Mouse (Mus musculus): ENCODE results near the gene Psip1. TPM values are rescaled to one million over a fixed set of nuclear protein-coding genes. Genes with fewer than 3 reads are reported as not detected.
A peak's percentile ranks its signal among the peaks of the same experiment; 100 is the strongest.

The Psip1 gene
- total and polyA plus RNA-seq, 2 experiments = 4.4 to 16.0 TPM

DNA sequence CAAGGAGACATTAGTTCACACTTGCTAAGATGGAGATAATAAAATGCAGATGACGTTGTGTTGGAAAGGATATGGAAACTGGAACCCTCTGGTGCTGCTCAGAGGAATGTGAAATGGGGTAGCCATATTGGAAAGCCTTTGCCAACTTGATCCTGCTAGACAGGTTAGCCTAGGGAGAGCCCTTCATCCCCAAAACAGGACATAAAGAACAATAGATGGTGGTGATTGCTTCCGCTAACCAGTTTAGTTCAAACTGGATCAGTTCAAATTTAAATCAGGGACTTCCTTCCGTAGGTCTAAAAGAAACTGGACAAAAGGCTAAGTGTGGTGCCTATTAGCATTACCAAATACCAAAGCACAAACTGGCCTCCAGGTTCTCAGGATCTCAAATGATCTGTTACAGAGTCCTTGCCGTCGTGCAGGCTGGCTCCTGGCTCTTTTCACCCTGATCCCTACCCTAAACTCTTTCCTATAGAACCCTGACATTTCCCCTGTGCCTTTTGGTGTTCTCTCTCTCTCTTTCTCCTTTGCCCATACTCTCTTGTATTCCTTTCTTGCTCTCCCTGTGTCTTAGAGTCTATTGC is 71.9 kb downstream of the Psip1 start:
- Histone ChIP-seq H3K27me3 (ENCODE audit: control insufficient read depth, insufficient read depth, low read length) (no peaks in the 10 kb centered on the region), H3K4me1 (ENCODE audit: control insufficient read depth, insufficient read depth, low read length) (peaks cover 7% of the 10 kb centered on the region; the same call in 1 of the 2 replicates), H3K79me2 (ENCODE audit: control insufficient read depth, insufficient read depth, low read length) (peaks cover 8% of the 10 kb centered on the region; the same call in 1 of the 2 replicates), H3K9ac (ENCODE audit: low read depth, low read length) (no peak overlapping the region), H3K36me3 (ENCODE audit: control insufficient read depth, insufficient read depth, low read length) (no peaks in the 10 kb centered on the region), H3K27ac (replicated peaks; ENCODE audit: insufficient read depth, low read depth, low read length) (no peak overlapping the region), H3K4me3 (ENCODE audit: insufficient read depth, low read depth, low read length) (no peak overlapping the region)
- no peak for DNase-seq (ENCODE audit: extremely low read depth, low read depth, low spot score)
- 93% methylated on average over 5 of the region's 5 CpGs for WGBS
- TF ChIP-seq CTCF (IDR thresholded peaks at IDR 0.05; ENCODE audit: low read depth, low read length) (no peak), POLR2A (IDR thresholded peaks at IDR 0.05; ENCODE audit: extremely low read depth, insufficient read depth, low read length) (no peak)

DNA sequence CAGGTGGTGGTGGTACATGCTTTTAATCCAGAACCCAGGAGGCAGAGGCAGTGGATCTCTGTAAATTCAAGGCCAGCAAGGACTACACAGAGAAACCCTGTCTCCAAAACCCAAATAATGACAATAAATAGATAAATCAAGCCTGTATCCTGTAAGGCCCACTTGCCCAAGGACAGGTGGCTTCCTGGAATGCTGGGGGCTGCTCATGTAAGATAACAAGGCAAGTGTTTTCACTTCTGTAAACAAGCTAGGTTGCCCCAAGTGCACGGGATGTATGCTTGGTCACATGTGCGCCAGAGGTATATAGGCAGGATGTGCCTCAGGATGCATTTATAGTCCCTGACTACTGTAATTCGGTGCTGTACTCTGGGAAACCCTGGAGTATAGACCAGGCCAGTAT is 74.2 kb downstream of the Psip1 start:
- Histone ChIP-seq H3K9ac (ENCODE audit: low read depth, low read length) (no peak overlapping the region), H3K4me3 (ENCODE audit: insufficient read depth, low read depth, low read length) (no peak overlapping the region), H3K4me1 (ENCODE audit: control insufficient read depth, insufficient read depth, low read length) (no peaks in the 10 kb centered on the region), H3K27me3 (ENCODE audit: control insufficient read depth, insufficient read depth, low read length) (no peaks in the 10 kb centered on the region), H3K79me2 (ENCODE audit: control insufficient read depth, insufficient read depth, low read length) (no peaks in the 10 kb centered on the region), H3K36me3 (ENCODE audit: control insufficient read depth, insufficient read depth, low read length) (no peaks in the 10 kb centered on the region), H3K27ac (replicated peaks; ENCODE audit: insufficient read depth, low read depth, low read length) (no peak overlapping the region)
- no peak for DNase-seq (ENCODE audit: extremely low read depth, low read depth, low spot score)
- TF ChIP-seq CTCF (IDR thresholded peaks at IDR 0.05; ENCODE audit: low read depth, low read length) (no peak), POLR2A (IDR thresholded peaks at IDR 0.05; ENCODE audit: extremely low read depth, insufficient read depth, low read length) (no peak)
- 72% methylated on average over 3 of the region's 3 CpGs for WGBS

DNA sequence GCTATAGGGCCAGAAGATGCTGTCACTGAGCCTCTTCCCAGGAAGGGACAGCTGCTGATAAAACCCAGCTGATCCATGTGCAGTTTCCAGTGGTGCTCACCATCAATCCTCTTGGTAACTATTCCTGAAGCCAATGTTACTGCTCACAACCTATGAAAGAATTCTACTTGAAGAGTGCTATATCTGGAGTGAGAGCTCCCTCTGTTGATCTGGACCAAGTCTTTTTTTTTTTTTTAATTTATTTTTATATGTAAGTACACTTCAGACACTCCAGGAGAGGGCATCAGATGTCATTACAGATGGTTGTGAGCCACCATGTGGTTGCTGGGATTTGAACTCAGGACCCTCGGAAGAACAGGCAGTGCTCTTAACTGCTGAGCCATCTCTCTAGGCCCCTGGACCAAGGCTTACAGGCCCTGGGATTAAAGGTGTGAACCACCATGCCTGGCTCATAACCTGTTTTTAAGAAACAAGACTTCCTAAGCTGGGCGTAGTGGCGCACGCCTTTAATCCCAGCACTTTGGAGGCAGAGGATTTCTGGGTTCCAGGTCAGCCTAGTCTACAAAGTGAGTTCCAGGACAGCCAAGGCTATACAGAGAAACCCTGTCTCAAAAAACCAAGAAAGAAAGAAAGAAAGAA is 76.3 kb downstream of the Psip1 start:
- Histone ChIP-seq H3K27ac (replicated peaks; ENCODE audit: insufficient read depth, low read depth, low read length) (no peak overlapping the region), H3K9ac (ENCODE audit: low read depth, low read length) (no peak overlapping the region), H3K4me3 (ENCODE audit: insufficient read depth, low read depth, low read length) (no peak overlapping the region), H3K36me3 (ENCODE audit: control insufficient read depth, insufficient read depth, low read length) (no peaks in the 10 kb centered on the region), H3K79me2 (ENCODE audit: control insufficient read depth, insufficient read depth, low read length) (no peaks in the 10 kb centered on the region), H3K27me3 (ENCODE audit: control insufficient read depth, insufficient read depth, low read length) (no peaks in the 10 kb centered on the region), H3K4me1 (ENCODE audit: control insufficient read depth, insufficient read depth, low read length) (no peaks in the 10 kb centered on the region)
- DNase-seq (ENCODE audit: extremely low read depth, low read depth, low spot score) = peak; percentile 65
- WGBS = 100% methylated on average over 4 of the region's 4 CpGs
- no peak for TF ChIP-seq CTCF (IDR thresholded peaks at IDR 0.05; ENCODE audit: low read depth, low read length)
- no peak for TF ChIP-seq POLR2A (IDR thresholded peaks at IDR 0.05; ENCODE audit: extremely low read depth, insufficient read depth, low read length)

DNA sequence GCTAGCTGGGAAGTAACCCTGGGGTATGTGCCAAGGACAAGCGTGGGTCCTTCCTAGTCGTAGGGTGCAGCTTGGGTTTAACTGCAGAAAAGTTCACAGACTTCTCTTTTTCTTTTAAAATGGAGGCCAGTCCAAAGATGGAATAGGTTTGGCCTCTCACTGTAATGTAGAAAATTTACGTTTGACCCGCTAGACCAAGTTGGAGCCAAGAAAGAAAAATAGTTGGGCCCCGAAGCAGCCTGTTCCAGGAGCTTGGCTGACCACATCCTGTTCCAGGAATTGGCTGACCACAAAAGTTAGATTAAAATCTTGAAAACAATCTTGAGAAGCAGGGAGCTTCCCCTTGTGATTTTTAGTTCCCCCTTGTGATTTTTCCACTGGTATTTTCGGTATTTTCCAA is 78.6 kb downstream of the Psip1 start:
- Histone ChIP-seq H3K4me1 (ENCODE audit: control insufficient read depth, insufficient read depth, low read length) (no peaks in the 10 kb centered on the region), H3K36me3 (ENCODE audit: control insufficient read depth, insufficient read depth, low read length) (no peaks in the 10 kb centered on the region), H3K9ac (ENCODE audit: low read depth, low read length) (no peak overlapping the region), H3K27me3 (ENCODE audit: control insufficient read depth, insufficient read depth, low read length) (no peaks in the 10 kb centered on the region), H3K27ac (replicated peaks; ENCODE audit: insufficient read depth, low read depth, low read length) (no peak overlapping the region), H3K4me3 (ENCODE audit: insufficient read depth, low read depth, low read length) (no peak overlapping the region), H3K79me2 (ENCODE audit: control insufficient read depth, insufficient read depth, low read length) (no peaks in the 10 kb centered on the region)
- no peak for TF ChIP-seq CTCF (IDR thresholded peaks at IDR 0.05; ENCODE audit: low read depth, low read length)
- no peak for TF ChIP-seq POLR2A (IDR thresholded peaks at IDR 0.05; ENCODE audit: extremely low read depth, insufficient read depth, low read length)
- no peak for DNase-seq (ENCODE audit: extremely low read depth, low read depth, low spot score)
- WGBS = 90% methylated on average over 6 of the region's 6 CpGs

Other genes starting within 250 kb of the Psip1 start
- 21.0 and 21.3 TPM in 2 replicates for gene Ttc39b, start 162.2 kb downstream of the Psip1 start, total RNA-seq (2014; rRNA removed)
- gene Ttc39b, start 162.2 kb downstream of the Psip1 start, polyA plus RNA-seq (2012; rRNA removed) = 6.5 and 6.7 TPM in 2 replicates
- gene Snapc3, start 68.7 kb downstream of the Psip1 start, total RNA-seq (2014; rRNA removed) = 11.1 and 11.5 TPM in 2 replicates
- gene Snapc3, start 68.7 kb downstream of the Psip1 start, polyA plus RNA-seq (2012; rRNA removed) = 4.2 and 5.2 TPM in 2 replicates
- gene Ccdc171, start 39.1 kb upstream of the Psip1 start, total RNA-seq (2014; rRNA removed) = 4.4 and 6.8 TPM in 2 replicates
- gene Ccdc171, start 39.1 kb upstream of the Psip1 start, polyA plus RNA-seq (2012; rRNA removed) = 0.45 and 1.4 TPM in 2 replicates